Mouse (Mus musculus) neural tube, embryonic 14.5 days (tissue): ENCODE results near the gene Tmco1. TPM values are rescaled to one million over a fixed set of nuclear protein-coding genes. Genes with fewer than 3 reads are reported as not detected.

ENCODE experiments used
- ATAC-seq: fragments of 200-750 bp; cut with Nextera tagmentation; 2 replicates; pipeline ENCODE4 v1.8.0; 2017; ENCODE audit warnings: low read depth, mild to moderate bottlenecking, moderate TSS enrichment, moderate library complexity
- H3K27ac ChIP-seq: fragments of 300-500 bp; sonication (generic); 2 replicates; pipeline ENCODE4 v1.5.1; 2014; ENCODE audit warnings: low read depth, mild to moderate bottlenecking, control low read depth, low read length, moderate library complexity, mixed read lengths
- H3K27me3 ChIP-seq: fragments of 300-500 bp; sonication (generic); 2 replicates; pipeline ENCODE4 v1.6.1; 2014; ENCODE audit warnings: low read length; ENCODE audit not compliant: control insufficient read depth, insufficient read depth
- H3K36me3 ChIP-seq: fragments of 300-500 bp; sonication (generic); 2 replicates; pipeline ENCODE4 v1.6.1; 2014; ENCODE audit warnings: low read length, mixed read lengths; ENCODE audit not compliant: control insufficient read depth, insufficient read depth
- H3K4me1 ChIP-seq: fragments of 300-500 bp; sonication (generic); 2 replicates; pipeline ENCODE4 v1.6.1; 2014; ENCODE audit warnings: low read length; ENCODE audit not compliant: control insufficient read depth, insufficient read depth
- H3K4me2 ChIP-seq: fragments of 300-500 bp; sonication (generic); 2 replicates; pipeline ENCODE4 v1.6.1; 2014; ENCODE audit warnings: mild to moderate bottlenecking, low read depth, low read length, control low read depth
- H3K4me3 ChIP-seq: fragments of 300-500 bp; sonication (generic); 2 replicates; pipeline ENCODE4 v1.5.1; 2014; ENCODE audit warnings: low read depth, low read length, control low read depth, mixed read lengths
- H3K9ac ChIP-seq: fragments of 300-500 bp; sonication (generic); replicated peaks from 2 replicates; pipeline ENCODE4 v1.6.1; 2014; ENCODE audit warnings: low read depth, mild to moderate bottlenecking, control low read depth, low read length, mixed read lengths
- H3K9me3 ChIP-seq: fragments of 300-500 bp; sonication (generic); 2 replicates; pipeline ENCODE4 v1.6.1; 2016; ENCODE audit warnings: low read length; ENCODE audit not compliant: control insufficient read depth
- WGBS: fragments of 180-500 bp; shearing (Covaris S2); extraction: QIAGEN DNeasy Blood & Tissue Kit; methylation state at CpG from one replicate; pipeline ENCODE4 v1.1.7; 2014; 5-methylcytosine and 5-hydroxymethylcytosine counted together
- polyA plus RNA-seq: library from polyadenylated mRNA; unstranded; fragments of >200 nt; fragmentation: Nextera tagmentation; extraction: Ambion mirVana; gene quantifications from 2 replicates; pipeline ENCODE4 v1.2.1, GENCODE M21; 2014

Tmco1 gene
- polyA plus RNA-seq, 1 experiment from 2014 or later: 77.1 TPM

DNA sequence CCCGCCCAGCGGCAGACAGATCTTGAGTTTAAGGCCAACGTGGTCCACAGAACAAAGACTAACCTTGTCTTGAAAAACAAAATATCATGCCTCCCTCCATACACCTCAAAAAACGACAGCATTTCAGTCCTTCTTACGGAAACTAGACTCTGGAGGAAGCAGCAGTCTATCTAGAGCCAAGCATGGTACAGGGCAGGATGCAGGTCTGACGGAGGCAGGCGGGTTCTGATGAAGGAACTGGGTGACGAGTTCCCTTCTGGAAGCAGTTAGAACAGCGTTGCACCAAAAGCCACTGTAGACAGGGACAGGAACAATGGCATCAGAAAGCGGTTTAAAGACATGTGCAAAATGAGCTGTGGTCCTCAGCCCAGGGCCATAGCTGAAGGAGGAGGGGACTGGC, 28.1 kb upstream of the Tmco1 start:
- no peak overlapping the region for H3K4me2 ChIP-seq
- no peaks in the 10 kb centered on the region for H3K9me3 ChIP-seq
- no peaks in the 10 kb centered on the region for H3K27me3 ChIP-seq
- no peak overlapping the region for H3K27ac ChIP-seq
- peaks cover 15% of the 10 kb centered on the region for H3K4me1 ChIP-seq
- no peak overlapping the region for H3K9ac ChIP-seq
- H3K36me3 ChIP-seq: no peaks in the 10 kb centered on the region
- no peak overlapping the region for H3K4me3 ChIP-seq
- 88% methylated on average over 10 of the region's 10 CpGs for WGBS
- ATAC-seq: no peak

DNA sequence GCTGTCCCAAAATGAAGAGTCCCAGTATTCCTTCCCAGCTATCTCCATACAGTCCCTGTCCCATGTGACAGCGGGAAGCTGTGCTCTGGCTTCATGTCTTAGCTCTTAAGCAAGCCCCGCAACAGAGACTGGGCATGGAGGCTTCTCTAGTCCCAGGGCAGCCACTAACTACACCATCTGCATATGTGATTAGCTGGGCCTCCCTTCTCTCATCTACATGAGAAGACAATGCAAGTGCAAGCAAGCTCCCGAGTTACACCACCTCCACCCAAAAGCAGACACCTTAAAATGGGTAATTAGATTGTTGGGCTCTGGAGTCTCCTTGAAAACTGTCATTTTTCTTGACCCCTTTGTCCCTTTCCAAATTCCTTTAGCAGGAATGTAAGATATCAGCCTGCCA, 26.1 kb upstream of the Tmco1 start:
- H3K27me3 ChIP-seq: no peaks in the 10 kb centered on the region
- H3K9ac ChIP-seq: no peak overlapping the region
- 25% methylated on average over 3 of the region's 3 CpGs for WGBS
- no peaks in the 10 kb centered on the region for H3K9me3 ChIP-seq
- no peak overlapping the region for H3K4me3 ChIP-seq
- ATAC-seq: no peak
- no peaks in the 10 kb centered on the region for H3K36me3 ChIP-seq
- no peak overlapping the region; the same call in 1 of the 2 replicates for H3K27ac ChIP-seq
- peak overlapping the region; percentile 64; the same call in 1 of the 2 replicates for H3K4me2 ChIP-seq
- H3K4me1 ChIP-seq: peaks cover 15% of the 10 kb centered on the region

DNA sequence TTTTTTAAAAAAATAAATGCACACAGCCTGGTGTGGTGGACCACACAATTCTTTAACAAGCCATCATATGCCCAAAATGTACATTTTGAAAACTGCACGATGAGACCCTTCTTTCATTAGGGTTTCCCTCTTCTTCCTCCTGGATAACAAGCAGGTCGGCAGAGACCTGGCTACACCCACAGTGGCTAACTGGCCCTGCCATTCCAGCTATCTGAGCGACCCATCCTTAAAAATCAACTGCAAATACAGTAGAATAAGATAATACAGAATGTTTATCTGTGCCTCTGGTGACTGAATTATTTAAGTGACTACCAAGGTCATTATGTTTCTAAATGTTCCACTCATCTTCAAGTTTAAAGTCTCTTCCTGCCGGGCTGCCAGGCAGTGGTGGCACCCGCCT, 25.4 kb upstream of the Tmco1 start:
- no peak for ATAC-seq
- no peaks in the 10 kb centered on the region for H3K9me3 ChIP-seq
- H3K36me3 ChIP-seq: no peaks in the 10 kb centered on the region
- H3K27me3 ChIP-seq: no peaks in the 10 kb centered on the region
- peak overlapping the region; percentile 88 for H3K4me3 ChIP-seq
- 55% methylated on average over 5 of the region's 5 CpGs for WGBS
- no peak overlapping the region for H3K27ac ChIP-seq
- H3K4me2 ChIP-seq: peak overlapping the region; percentile 64
- no peak overlapping the region for H3K9ac ChIP-seq
- H3K4me1 ChIP-seq: peaks cover 15% of the 10 kb centered on the region

- Histone ChIP-seq H3K27ac (peak overlapping the region; percentile 97), H3K9me3 (no peaks in the 10 kb centered on the region), H3K4me2 (peak overlapping the region; percentile 64), H3K4me1 (peaks cover 15% of the 10 kb centered on the region), H3K27me3 (no peaks in the 10 kb centered on the region), H3K9ac (peak overlapping the region; percentile 90), H3K36me3 (no peaks in the 10 kb centered on the region), H3K4me3 (peak overlapping the region; percentile 88)
- WGBS: under 1% methylated on average over 44 of the region's 44 CpGs
- ATAC-seq: peak; percentile 28; the same call in 1 of the 2 replicates
Observed at GRCm38 (mm10) chr1:167283441-167284257, 24.5 kb upstream of the Tmco1 start.

- 0% methylated on average over 59 of the region's 73 CpGs for WGBS
- peak overlapping the region; percentile 64 for H3K4me2 ChIP-seq
- H3K36me3 ChIP-seq: no peaks in the 10 kb centered on the region
- peaks cover 15% of the 10 kb centered on the region for H3K4me1 ChIP-seq
- peak overlapping the region; percentile 90 for H3K9ac ChIP-seq
- H3K4me3 ChIP-seq: peak overlapping the region; percentile 88
- H3K27ac ChIP-seq: peak overlapping the region; percentile 97
- no peaks in the 10 kb centered on the region for H3K27me3 ChIP-seq
- peak; percentile 74 for ATAC-seq
- no peaks in the 10 kb centered on the region for H3K9me3 ChIP-seq
Observed at GRCm38 (mm10) chr1:167284258-167284836, 23.8 kb upstream of the Tmco1 start.

DNA sequence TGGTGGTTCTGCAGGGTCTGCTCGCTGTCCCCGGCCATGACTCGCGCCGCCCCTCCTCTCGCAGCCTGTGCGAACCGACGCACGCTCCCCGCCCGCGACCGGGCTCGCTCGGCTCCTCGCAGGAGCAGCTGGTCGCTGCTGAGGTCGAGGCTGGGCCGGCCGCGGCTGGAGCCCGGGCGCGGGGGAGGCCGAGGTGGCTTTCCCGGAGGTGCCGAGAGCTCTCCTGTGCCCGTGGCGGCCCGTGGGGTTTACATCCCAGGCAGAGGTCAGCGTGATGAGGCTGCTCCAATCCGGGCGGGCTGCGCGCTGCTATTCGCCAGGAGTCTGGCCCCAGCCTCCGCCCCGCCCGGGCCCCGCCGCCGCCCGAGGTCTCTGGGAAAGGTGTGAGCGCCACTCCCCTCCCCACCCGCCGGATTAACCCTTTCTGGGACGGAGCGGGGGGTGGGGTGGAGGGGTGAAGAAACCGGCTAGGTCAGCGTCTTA, 23.3 kb upstream of the Tmco1 start:
- no peaks in the 10 kb centered on the region for H3K27me3 ChIP-seq
- peak overlapping the region; percentile 64 for H3K4me2 ChIP-seq
- ATAC-seq: peak; percentile 92
- peak overlapping the region; percentile 97 for H3K27ac ChIP-seq
- H3K9ac ChIP-seq: peak overlapping the region; percentile 90
- peaks cover 20% of the 10 kb centered on the region for H3K4me1 ChIP-seq
- under 1% methylated on average over 45 of the region's 51 CpGs for WGBS
- H3K9me3 ChIP-seq: no peaks in the 10 kb centered on the region
- peak overlapping the region; percentile 88 for H3K4me3 ChIP-seq
- no peaks in the 10 kb centered on the region for H3K36me3 ChIP-seq

GRCm38 (mm10) chr1:167285320-167285355, 23.0 kb upstream of the Tmco1 start, which contains the start of gene Uck2:
Gene Uck2, minus strand, starts transcription at chr1:167285320.
- Histone ChIP-seq H3K9ac (peak within 1 kb of the TSS; percentile 90), H3K4me3 (peak within 1 kb of the TSS; percentile 88), H3K36me3 (no peaks in the 10 kb centered on the region), H3K27me3 (no peaks in the 10 kb centered on the region), H3K4me1 (peaks cover 21% of the 10 kb centered on the region), H3K9me3 (no peaks in the 10 kb centered on the region), H3K27ac (peak within 1 kb of the TSS; percentile 97), H3K4me2 (peak within 1 kb of the TSS; percentile 64)
- WGBS: 0% methylated on average over 2 of the region's 2 CpGs
- ATAC-seq: no peak

DNA sequence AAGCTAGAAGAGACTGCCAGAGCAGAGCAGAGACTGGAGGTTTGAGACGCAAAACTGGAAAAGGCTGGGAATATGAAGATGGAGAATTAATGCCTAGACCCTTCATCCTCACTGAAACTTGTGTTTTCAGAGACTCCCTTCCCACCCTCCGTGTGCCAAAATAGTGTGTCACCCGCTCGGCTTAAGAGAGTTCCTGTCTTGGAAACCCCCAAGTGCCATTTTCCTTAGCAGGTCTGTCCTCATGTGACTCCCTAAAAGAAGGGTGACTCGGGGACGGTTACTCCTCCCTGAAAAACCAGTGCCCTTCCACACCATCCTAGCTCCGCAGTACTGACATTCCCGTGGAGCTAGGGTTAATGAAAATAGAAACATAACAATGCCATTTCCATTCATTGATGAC, 22.8 kb upstream of the Tmco1 start:
- peaks cover 21% of the 10 kb centered on the region for H3K4me1 ChIP-seq
- WGBS: under 1% methylated on average over 8 of the region's 8 CpGs
- H3K9ac ChIP-seq: peak overlapping the region; percentile 90
- H3K9me3 ChIP-seq: no peaks in the 10 kb centered on the region
- no peak for ATAC-seq
- H3K4me3 ChIP-seq: peak overlapping the region; percentile 88
- no peaks in the 10 kb centered on the region for H3K36me3 ChIP-seq
- H3K4me2 ChIP-seq: peak overlapping the region; percentile 64
- no peaks in the 10 kb centered on the region for H3K27me3 ChIP-seq
- H3K27ac ChIP-seq: peak overlapping the region; percentile 97

- H3K4me1 ChIP-seq: peaks cover 17% of the 10 kb centered on the region
- ATAC-seq: no peak
- H3K36me3 ChIP-seq: no peaks in the 10 kb centered on the region
- H3K4me3 ChIP-seq: no peak overlapping the region
- no peak overlapping the region for H3K9ac ChIP-seq
- H3K27ac ChIP-seq: no peak overlapping the region
- H3K9me3 ChIP-seq: no peaks in the 10 kb centered on the region
- H3K27me3 ChIP-seq: no peaks in the 10 kb centered on the region
- H3K4me2 ChIP-seq: no peak overlapping the region
- 88% methylated on average over 5 of the region's 5 CpGs for WGBS
Observed at GRCm38 (mm10) chr1:167287156-167287555, 21.0 kb upstream of the Tmco1 start.
